Mouse (Mus musculus): ENCODE data around the gene Lingo3.
"Not testable (repeated sequence)": the region's sequence is repeated elsewhere in the genome, so short reads cannot be mapped to it uniquely, and the experiment has no call there.

The Lingo3 gene

GRCm38 (mm10) chr10:80843087-80843930, 530 bp downstream of the Lingo3 start:
- DNase-seq (ENCODE audit: low spot score) = no peak

- DNase-seq (ENCODE audit: low spot score) = no peak
These were observed 1.5 kb downstream of the Lingo3 start for GRCm38 (mm10) chr10:80842334-80842733.

- no peak for DNase-seq (ENCODE audit: low spot score)
These were observed 2.2 kb downstream of the Lingo3 start for GRCm38 (mm10) chr10:80841685-80842084.

- DNase-seq (ENCODE audit: low spot score) = no peak
These were observed 4.0 kb downstream of the Lingo3 start for GRCm38 (mm10) chr10:80839848-80840247.

GRCm38 (mm10) chr10:80838346-80838912, 5.4 kb downstream of the Lingo3 start:
- no peak for DNase-seq (ENCODE audit: low spot score)

DNA sequence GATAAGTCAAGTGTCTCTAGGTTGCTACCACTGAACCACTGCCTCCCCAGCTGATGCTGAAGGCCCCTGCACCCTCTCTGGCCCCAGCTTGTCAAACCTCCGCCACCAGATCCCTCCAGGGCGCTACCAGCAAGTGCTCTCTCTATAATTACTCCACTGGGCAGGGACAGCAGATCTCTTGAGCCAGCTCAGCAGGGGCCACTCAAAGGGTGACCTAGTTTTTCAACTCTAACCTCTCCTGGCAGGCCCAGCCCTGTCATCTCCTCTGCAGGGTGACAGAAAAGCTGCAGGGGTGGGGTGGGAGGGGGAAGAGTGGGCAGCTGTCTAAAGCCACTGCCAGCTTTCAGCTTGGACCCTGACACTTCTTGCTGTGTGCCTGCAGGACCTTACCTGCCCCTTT, 6.0 kb downstream of the Lingo3 start:
- DNase-seq (ENCODE audit: low spot score) = no peak

GRCm38 (mm10) chr10:80836949-80837379, 6.9 kb downstream of the Lingo3 start:
- DNase-seq (ENCODE audit: low spot score) = no peak

DNA sequence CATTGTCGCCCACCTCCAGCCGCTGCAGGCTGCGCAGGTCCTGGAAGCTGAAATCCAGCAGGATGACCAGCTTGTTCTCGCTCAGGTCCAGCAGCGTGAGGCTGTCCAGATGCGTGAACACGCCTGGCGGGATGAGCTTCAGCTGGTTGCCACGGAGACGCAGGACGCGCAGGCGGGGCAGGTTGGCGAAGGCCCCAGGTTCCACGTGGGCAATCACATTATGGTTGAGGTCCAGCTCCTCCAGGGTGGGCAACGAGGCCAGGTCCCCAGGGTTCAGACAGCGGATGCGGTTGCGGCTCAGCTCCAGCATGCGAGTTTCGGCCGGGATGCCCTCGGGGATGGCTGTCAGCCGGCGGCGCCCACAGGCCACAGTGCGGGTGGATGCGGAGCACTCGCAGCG, 8.2 kb downstream of the Lingo3 start:
- no peak for DNase-seq (ENCODE audit: low spot score)

GRCm38 (mm10) chr10:80832818-80833217, 11.0 kb downstream of the Lingo3 start:
- DNase-seq (ENCODE audit: low spot score) = no peak

- DNase-seq (ENCODE audit: low spot score) = peak; percentile 31
These were observed 12.7 kb downstream of the Lingo3 start for GRCm38 (mm10) chr10:80831136-80831535.

GRCm38 (mm10) chr10:80829359-80830278, 14.2 kb downstream of the Lingo3 start:
- DNase-seq (ENCODE audit: low spot score) = no peak

DNA sequence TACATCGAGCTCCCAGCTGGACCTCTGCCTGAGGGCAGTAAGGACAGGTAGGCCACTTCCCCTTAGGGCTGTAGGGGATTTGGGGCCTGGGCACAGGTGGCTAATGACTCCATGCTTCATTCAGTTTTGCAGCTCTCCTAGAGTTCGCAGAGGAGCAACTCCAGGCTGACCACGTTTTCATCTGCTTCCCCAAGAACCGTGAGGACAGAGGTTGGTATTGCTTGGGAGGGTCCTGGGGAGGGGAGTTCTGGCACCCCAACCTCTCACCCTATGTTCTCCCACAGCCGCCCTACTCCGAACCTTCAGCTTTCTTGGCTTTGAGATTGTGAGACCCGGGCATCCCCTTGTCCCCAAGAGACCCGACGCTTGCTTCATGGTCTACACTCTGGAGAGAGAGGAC, 15.3 kb downstream of the Lingo3 start:
- DNase-seq (ENCODE audit: low spot score) = not testable (repeated sequence)

- no peak for DNase-seq (ENCODE audit: low spot score)
These were observed 15.9 kb downstream of the Lingo3 start for GRCm38 (mm10) chr10:80827870-80828420.

GRCm38 (mm10) chr10:80827063-80827869, 16.6 kb downstream of the Lingo3 start:
- DNase-seq (ENCODE audit: low spot score) = no peak

GRCm38 (mm10) chr10:80826151-80827062, 17.4 kb downstream of the Lingo3 start, which contains the start of gene Oaz1:
TSS of gene Oaz1 (plus strand) at chr10:80826656.
- DNase-seq (ENCODE audit: low spot score) = peak; percentile 99

GRCm38 (mm10) chr10:80824827-80825226, 19.0 kb downstream of the Lingo3 start:
- no peak for DNase-seq (ENCODE audit: low spot score)

GRCm38 (mm10) chr10:80823847-80824643, 19.8 kb downstream of the Lingo3 start:
- DNase-seq (ENCODE audit: low spot score) = no peak

DNA sequence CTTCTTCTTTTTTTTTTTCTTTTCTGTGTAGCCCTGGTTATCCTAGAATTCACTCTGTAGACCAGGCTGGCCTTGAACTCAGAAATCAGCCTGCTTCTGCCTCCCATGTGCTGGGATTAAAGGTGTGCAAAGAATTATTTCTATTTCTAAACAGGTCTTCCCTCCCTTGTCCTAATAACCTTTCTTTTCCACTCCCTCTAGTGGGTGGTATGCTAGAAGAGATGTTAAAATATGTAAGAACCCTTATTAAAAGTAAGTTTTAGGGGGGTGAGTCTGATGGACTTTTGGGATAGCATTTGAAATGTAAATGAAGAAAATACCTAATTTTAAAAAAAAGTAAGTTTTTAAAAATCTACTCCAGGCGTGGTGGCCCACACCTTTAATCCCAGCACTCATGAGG, 20.5 kb downstream of the Lingo3 start:
- no peak for DNase-seq (ENCODE audit: low spot score)

DNA sequence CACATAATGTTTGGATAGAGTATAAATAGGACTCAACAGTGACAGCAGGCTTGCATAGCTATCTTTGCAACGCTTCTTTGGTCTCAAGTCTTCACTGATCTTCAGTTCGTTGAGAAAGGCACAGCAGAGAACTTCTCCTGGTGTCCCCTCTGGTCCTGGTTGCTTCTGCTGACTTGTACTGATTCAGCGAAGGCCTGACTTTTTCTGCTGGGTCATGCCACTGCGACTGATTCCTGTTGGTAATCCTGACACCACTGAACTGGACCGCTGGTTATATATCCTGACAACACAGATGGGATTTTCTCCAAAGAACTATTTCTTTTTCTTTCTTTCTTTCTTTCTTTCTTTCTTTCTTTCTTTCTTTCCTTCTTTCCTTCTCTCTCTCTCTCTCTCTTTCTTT, 21.3 kb downstream of the Lingo3 start:
- no peak for DNase-seq (ENCODE audit: low spot score)

All from MN1 (cell line).